Mouse (Mus musculus): ENCODE measurements around the gene Hoxc12. TPM values are rescaled to one million over a fixed set of nuclear protein-coding genes. Genes with fewer than 3 reads are reported as not detected.

Hoxc12 gene
- polyA plus RNA-seq, 1 experiment from 2014 or later: not detected

DNA sequence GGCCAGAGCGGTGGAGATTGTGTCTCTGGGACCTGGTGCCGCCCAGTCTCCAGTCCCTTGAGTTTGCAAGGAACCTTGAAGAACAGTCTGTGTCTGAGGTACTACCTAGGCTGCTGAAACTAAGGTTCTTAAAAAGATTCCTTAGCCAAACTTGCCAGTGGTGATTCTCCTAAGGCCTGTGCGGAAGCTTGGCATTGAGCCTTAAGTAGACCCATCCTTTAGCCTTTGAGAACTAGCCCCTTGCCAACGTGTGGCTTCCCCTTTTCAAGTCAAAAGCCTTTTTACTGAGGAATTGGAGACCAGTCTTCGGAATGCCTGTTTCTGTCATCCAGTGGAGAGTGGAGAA, 6.9 kb downstream of the Hoxc12 start:
- no peaks in the 10 kb centered on the region for H3K36me3 ChIP-seq
- H3K27ac ChIP-seq: no peak overlapping the region
- under 1% methylated on average over 5 of the region's 5 CpGs for WGBS
- peaks cover 100% of the 10 kb centered on the region for H3K27me3 ChIP-seq (ENCODE audit: insufficient read depth, poor library complexity, severe bottlenecking)
- DNase-seq (ENCODE audit: low spot score): no peak
- peaks cover 10% of the 10 kb centered on the region; the same call in 1 of the 2 replicates for H3K4me1 ChIP-seq
- H3K4me3 ChIP-seq: peak overlapping the region; percentile 50
- no peaks in the 10 kb centered on the region for H3K9me3 ChIP-seq

DNA sequence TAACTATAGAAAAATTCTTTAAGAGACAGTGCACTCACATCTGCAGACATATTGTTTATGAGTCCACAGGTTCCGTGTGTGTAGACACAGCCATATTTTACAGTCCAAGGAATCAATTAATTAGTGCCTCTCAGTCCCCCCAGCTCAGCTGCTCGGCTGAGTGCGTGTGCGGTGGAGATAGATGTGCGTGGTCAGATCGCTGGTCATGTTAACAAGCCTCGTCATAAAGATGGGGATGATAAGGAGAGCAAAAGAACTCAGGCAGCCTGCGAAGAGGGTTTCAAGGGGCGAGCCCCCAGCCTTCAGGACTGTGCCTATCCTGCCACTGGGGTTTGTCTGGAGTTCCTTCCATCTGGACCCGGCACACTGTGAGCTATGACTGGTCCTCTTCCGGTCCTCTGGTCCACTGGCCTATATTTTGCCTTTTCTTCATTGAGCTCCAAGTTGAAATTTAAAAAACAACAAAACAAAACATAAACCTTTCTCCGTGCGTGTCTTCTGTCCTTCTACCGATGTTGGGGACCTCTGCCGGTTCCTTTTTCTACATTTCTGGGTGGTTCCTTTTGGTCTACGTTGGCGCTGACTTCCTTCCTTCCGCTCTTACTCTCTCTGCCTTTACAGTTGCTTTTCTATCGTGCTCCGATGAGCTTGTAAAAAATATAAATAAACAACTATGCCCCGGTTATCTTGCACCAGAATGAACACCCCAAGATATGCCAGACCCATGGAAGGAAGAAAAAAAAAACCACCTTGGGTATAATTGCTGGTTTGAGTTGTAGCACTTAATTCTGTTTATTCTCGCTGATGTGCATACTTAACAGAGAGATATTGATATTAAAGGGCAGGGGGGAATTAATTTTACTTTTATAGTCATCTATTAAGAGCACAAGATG, 8.9 kb downstream of the Hoxc12 start:
- H3K4me3 ChIP-seq: no peak overlapping the region
- 10% methylated on average over 22 of the region's 22 CpGs for WGBS
- no peak for DNase-seq (ENCODE audit: low spot score)
- no peak overlapping the region for H3K27ac ChIP-seq
- no peaks in the 10 kb centered on the region for H3K9me3 ChIP-seq
- H3K4me1 ChIP-seq: peaks cover 10% of the 10 kb centered on the region; the same call in 1 of the 2 replicates
- H3K27me3 ChIP-seq (ENCODE audit: insufficient read depth, poor library complexity, severe bottlenecking): peaks cover 100% of the 10 kb centered on the region
- H3K36me3 ChIP-seq: no peaks in the 10 kb centered on the region

GRCm38 (mm10) chr15:102947276-102947675, 10.7 kb downstream of the Hoxc12 start:
- peaks cover 10% of the 10 kb centered on the region; the same call in 1 of the 2 replicates for H3K4me1 ChIP-seq
- H3K36me3 ChIP-seq: no peaks in the 10 kb centered on the region
- peaks cover 100% of the 10 kb centered on the region for H3K27me3 ChIP-seq (ENCODE audit: insufficient read depth, poor library complexity, severe bottlenecking)
- DNase-seq (ENCODE audit: low spot score): no peak
- no peaks in the 10 kb centered on the region for H3K9me3 ChIP-seq
- no peak overlapping the region for H3K4me3 ChIP-seq
- no peak overlapping the region for H3K27ac ChIP-seq
- whole genome bisulfite sequencing: 0% methylated on average over 9 of the region's 9 CpGs

DNA sequence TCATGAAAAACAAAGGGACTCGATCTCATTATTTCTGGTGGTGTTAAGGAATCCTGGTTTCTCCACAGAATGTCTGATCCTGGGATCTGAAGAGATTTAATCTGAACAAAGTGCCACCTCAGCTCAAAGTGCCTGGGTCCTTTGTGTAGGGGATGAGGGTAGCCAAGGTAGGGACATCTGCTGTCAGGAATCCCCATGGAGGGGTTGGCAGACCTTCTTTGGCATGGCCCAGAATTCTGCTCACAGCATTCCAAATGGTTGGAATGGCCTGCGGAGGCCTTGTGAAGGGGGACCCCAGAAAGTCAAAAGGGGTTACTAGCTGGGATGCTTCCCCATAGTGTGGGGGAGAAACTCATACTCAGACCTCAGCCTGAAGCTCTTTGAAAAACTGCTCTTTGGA, 12.3 kb downstream of the Hoxc12 start:
- 9% methylated on average over 2 of the region's 2 CpGs for WGBS
- H3K4me3 ChIP-seq: no peak overlapping the region
- H3K27ac ChIP-seq: no peak overlapping the region
- peaks cover 100% of the 10 kb centered on the region for H3K27me3 ChIP-seq (ENCODE audit: insufficient read depth, poor library complexity, severe bottlenecking)
- no peaks in the 10 kb centered on the region for H3K4me1 ChIP-seq
- H3K9me3 ChIP-seq: no peaks in the 10 kb centered on the region
- H3K36me3 ChIP-seq: no peaks in the 10 kb centered on the region
- DNase-seq (ENCODE audit: low spot score): no peak

DNA sequence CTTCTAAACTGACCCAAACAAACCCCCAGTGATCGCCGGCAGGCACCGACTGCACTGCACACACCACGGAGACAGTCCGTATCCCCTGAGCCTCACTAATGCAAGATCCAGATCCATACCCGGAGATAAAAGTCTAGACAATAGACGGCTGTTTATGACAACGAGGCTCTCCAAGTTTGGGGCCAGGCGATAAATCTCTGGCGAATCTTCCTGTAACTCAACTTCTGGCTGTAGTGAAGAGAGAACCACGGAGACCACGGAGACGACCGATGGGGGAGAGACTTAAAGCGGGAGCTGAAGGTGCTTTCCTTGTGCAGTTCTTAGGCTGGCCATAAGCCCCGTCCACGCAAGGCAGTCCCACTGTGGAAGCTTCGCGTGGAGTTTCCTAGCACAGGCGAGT, 13.1 kb downstream of the Hoxc12 start:
- no peaks in the 10 kb centered on the region for H3K9me3 ChIP-seq
- H3K27me3 ChIP-seq (ENCODE audit: insufficient read depth, poor library complexity, severe bottlenecking): peaks cover 100% of the 10 kb centered on the region
- no peak overlapping the region for H3K4me3 ChIP-seq
- peaks cover 1% of the 10 kb centered on the region; the same call in 1 of the 2 replicates for H3K4me1 ChIP-seq
- no peak overlapping the region for H3K27ac ChIP-seq
- no peak for DNase-seq (ENCODE audit: low spot score)
- 2% methylated on average over 20 of the region's 20 CpGs for WGBS
- H3K36me3 ChIP-seq: no peaks in the 10 kb centered on the region

GRCm38 (mm10) chr15:102950877-102951276, 14.3 kb downstream of the Hoxc12 start:
- no peaks in the 10 kb centered on the region for H3K36me3 ChIP-seq
- peaks cover 4% of the 10 kb centered on the region; the same call in 1 of the 2 replicates for H3K4me1 ChIP-seq
- H3K27ac ChIP-seq: no peak overlapping the region
- no peak for DNase-seq (ENCODE audit: low spot score)
- no peaks in the 10 kb centered on the region for H3K9me3 ChIP-seq
- WGBS: 15% methylated on average over 2 of the region's 2 CpGs
- no peak overlapping the region for H3K4me3 ChIP-seq
- peaks cover 100% of the 10 kb centered on the region for H3K27me3 ChIP-seq (ENCODE audit: insufficient read depth, poor library complexity, severe bottlenecking)

- DNase-seq (ENCODE audit: low spot score): no peak
- no peak overlapping the region for H3K4me3 ChIP-seq
- WGBS: 5% methylated on average over 6 of the region's 6 CpGs
- peaks cover 4% of the 10 kb centered on the region; the same call in 1 of the 2 replicates for H3K4me1 ChIP-seq
- peaks cover 100% of the 10 kb centered on the region for H3K27me3 ChIP-seq (ENCODE audit: insufficient read depth, poor library complexity, severe bottlenecking)
- no peaks in the 10 kb centered on the region for H3K9me3 ChIP-seq
- H3K27ac ChIP-seq: no peak overlapping the region
- H3K36me3 ChIP-seq: no peaks in the 10 kb centered on the region
Measured at GRCm38 (mm10) chr15:102953561-102953960, 17.0 kb downstream of the Hoxc12 start.

DNA sequence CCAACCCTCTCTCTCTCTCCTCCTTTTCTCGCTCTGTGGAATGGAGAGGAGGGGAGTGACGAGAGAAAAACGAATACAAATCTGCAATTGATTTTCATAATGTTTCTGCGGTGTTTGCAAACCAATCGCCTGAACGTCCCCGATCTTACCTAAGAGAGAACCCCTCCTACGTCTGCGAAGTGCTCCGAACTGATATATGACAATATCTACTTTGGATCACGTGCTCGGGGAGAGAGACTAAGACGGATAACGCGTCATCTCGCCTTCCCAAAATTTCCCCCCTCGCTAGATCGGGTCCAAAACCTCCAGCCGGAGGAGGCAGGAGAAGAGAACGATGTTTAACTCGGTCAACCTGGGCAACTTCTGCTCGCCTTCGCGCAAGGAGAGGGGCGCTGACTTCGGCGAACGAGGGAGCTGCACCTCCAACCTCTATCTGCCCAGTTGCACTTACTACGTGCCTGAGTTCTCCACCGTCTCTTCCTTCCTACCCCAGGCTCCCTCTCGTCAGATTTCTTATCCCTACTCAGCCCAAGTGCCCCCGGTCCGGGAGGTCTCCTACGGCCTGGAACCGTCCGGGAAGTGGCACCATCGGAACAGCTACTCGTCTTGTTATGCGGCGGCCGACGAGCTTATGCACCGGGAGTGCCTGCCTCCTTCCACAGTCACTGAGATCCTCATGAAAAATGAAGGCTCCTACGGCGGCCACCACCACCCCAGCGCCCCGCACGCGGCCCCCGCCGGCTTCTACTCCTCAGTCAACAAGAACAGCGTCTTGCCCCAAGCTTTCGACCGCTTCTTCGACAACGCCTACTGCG, 17.8 kb downstream of the Hoxc12 start, which contains the start of gene Hoxc11:
Gene Hoxc11 (plus strand): TSS at position 236 of the 815 bp plus-strand sequence.
- WGBS: under 1% methylated on average over 57 of the region's 57 CpGs
- Histone ChIP-seq H3K9me3 (no peaks in the 10 kb centered on the region), H3K27ac (0 out of 2 replicates have a peak within 1 kb of the TSS, but pooled peaks have one; percentile 25), H3K4me1 (peaks cover 4% of the 10 kb centered on the region; the same call in 1 of the 2 replicates), H3K36me3 (no peaks in the 10 kb centered on the region), H3K4me3 (peak within 1 kb of the TSS; percentile 3; the same call in 1 of the 2 replicates), H3K27me3 (ENCODE audit: insufficient read depth, poor library complexity, severe bottlenecking) (peaks cover 100% of the 10 kb centered on the region)
- DNase-seq (ENCODE audit: low spot score): no peak

- no peaks in the 10 kb centered on the region for H3K9me3 ChIP-seq
- peaks cover 4% of the 10 kb centered on the region; the same call in 1 of the 2 replicates for H3K4me1 ChIP-seq
- WGBS: under 1% methylated on average over 28 of the region's 28 CpGs
Measured at GRCm38 (mm10) chr15:102955007-102955382, 18.4 kb downstream of the Hoxc12 start.

GRCm38 (mm10) chr15:102955833-102956640, 19.5 kb downstream of the Hoxc12 start:
- under 1% methylated on average over 40 of the region's 40 CpGs for WGBS
- peaks cover 4% of the 10 kb centered on the region; the same call in 1 of the 2 replicates for H3K4me1 ChIP-seq
- H3K27ac ChIP-seq: no peak overlapping the region
- no peaks in the 10 kb centered on the region for H3K36me3 ChIP-seq
- H3K9me3 ChIP-seq: no peaks in the 10 kb centered on the region
- peaks cover 100% of the 10 kb centered on the region for H3K27me3 ChIP-seq (ENCODE audit: insufficient read depth, poor library complexity, severe bottlenecking)
- 0 out of 2 replicates have a peak overlapping the region, but pooled peaks have one; percentile 22 for H3K4me3 ChIP-seq
- no peak for DNase-seq (ENCODE audit: low spot score)

More at GRCm38 (mm10) chr15:102955007-102955382, 18.4 kb downstream of the Hoxc12 start:
- Histone ChIP-seq H3K27me3 (ENCODE audit: insufficient read depth, poor library complexity, severe bottlenecking) (peaks cover 100% of the 10 kb centered on the region), H3K27ac (0 out of 2 replicates have a peak overlapping the region, but pooled peaks have one; percentile 25), H3K36me3 (no peaks in the 10 kb centered on the region), H3K4me3 (peak overlapping the region; percentile 3; the same call in 1 of the 2 replicates)
- DNase-seq (ENCODE audit: low spot score): no peak

GRCm38 (mm10) chr15:102956906-102957305, 20.3 kb downstream of the Hoxc12 start:
- no peak overlapping the region for H3K27ac ChIP-seq
- peaks cover 4% of the 10 kb centered on the region; the same call in 1 of the 2 replicates for H3K4me1 ChIP-seq
- no peaks in the 10 kb centered on the region for H3K36me3 ChIP-seq
- no peak overlapping the region for H3K4me3 ChIP-seq
- no peaks in the 10 kb centered on the region for H3K9me3 ChIP-seq
- DNase-seq (ENCODE audit: low spot score): no peak
- H3K27me3 ChIP-seq (ENCODE audit: insufficient read depth, poor library complexity, severe bottlenecking): peaks cover 100% of the 10 kb centered on the region
- WGBS: 1% methylated on average over 12 of the region's 12 CpGs

DNA sequence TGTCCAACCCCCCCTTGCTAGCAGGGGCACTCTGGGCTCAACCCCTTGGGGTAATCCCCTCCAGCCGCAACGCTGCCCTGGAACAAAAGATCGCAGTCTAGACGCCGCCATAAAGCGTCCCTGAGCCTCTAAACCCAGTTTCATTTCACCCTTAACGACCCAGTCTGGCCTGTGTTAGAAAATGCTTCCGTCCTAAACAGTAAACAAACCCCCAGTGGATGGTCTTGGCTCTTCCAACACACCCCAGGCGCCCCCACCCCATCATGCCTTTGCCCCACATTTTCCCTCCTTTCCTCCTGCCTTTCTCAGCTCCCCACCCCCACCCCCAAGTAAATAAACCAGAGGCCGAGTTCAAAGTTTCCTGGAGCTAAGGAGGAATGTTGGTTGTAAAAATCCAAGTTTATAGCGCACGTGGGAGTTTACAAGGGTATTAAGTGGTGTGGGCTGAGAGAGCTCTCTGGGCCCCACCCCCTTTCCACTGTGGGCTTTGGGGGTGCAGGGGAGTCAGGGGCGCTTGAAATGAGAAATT, 23.2 kb downstream of the Hoxc12 start:
- Histone ChIP-seq H3K27me3 (ENCODE audit: insufficient read depth, poor library complexity, severe bottlenecking) (peaks cover 100% of the 10 kb centered on the region), H3K4me1 (peaks cover 3% of the 10 kb centered on the region; the same call in 1 of the 2 replicates), H3K36me3 (no peaks in the 10 kb centered on the region), H3K4me3 (no peak overlapping the region), H3K27ac (no peak overlapping the region), H3K9me3 (no peaks in the 10 kb centered on the region)
- no peak for DNase-seq (ENCODE audit: low spot score)
- 2% methylated on average over 13 of the region's 13 CpGs for WGBS
